Mouse (Mus musculus) bone marrow macrophage, adult 2 months (primary cell): Measurements from ENCODE around the gene Nudt17.

ENCODE experiments used
- CTCF ChIP-seq: IDR thresholded peaks from 2 replicates; pipeline ENCODE4 v1.5.1; 2012; ENCODE audit warnings: low read depth, mild to moderate bottlenecking, low read length, moderate library complexity
- POLR2A ChIP-seq: IDR thresholded peaks from 2 replicates; pipeline ENCODE4 v1.6.1; 2012; ENCODE audit warnings: mild to moderate bottlenecking, low read depth, low read length, borderline replicate concordance

DNA sequence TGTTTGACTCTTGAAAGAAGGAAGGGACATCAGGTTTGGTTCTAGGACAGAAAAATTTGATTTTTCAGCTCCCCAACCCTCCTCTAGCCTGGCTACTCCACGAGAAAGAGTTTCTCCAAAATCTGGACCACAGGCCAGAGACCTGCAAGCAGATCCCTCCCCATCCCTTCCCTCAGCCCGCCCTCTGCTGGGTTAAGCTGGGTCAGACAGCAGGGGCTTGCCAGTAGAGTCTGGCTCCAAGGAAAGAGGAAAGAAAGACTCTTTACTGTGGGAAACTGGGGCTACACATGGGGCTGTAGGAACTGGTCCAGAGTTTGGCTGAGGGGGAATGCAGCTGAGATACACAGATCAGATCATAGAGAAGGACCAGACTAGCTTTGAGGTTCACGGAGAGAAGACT, 15.9 kb downstream of the Nudt17 start:
- TF ChIP-seq CTCF (no peak), POLR2A (no peak)
